Mouse (Mus musculus): ENCODE data around the gene Dicer1. TPM values are rescaled to one million over a fixed set of nuclear protein-coding genes. Genes with fewer than 3 reads are reported as not detected.

The Dicer1 gene
- 33.2 and 37.2 TPM in 2 replicates for polyA plus RNA-seq (2016; fragmentation: Nextera tagmentation; extraction: Ambion mirVana)

- no peaks in the 10 kb centered on the region for H3K9me3 ChIP-seq
- peaks cover 7% of the 10 kb centered on the region for H3K36me3 ChIP-seq
- H3K4me3 ChIP-seq, result peak within 1 kb of the TSS; percentile 94
- under 1% methylated on average over 94 of the region's 94 CpGs for WGBS
- H3K27me3 ChIP-seq (ENCODE audit: insufficient read depth, poor library complexity, severe bottlenecking), result no peaks in the 10 kb centered on the region
- peak within 1 kb of the TSS; percentile 99 for H3K27ac ChIP-seq
- peaks cover 43% of the 10 kb centered on the region for H3K4me1 ChIP-seq
- peak; percentile 97 for DNase-seq (ENCODE audit: low spot score)
Measured at GRCm38 (mm10) chr12:104751814-104752765, at the start of gene Dicer1. Dicer1 (minus strand) TSS chr12:104751952.

GRCm38 (mm10) chr12:104799365-104799764 lies 47.6 kb upstream of the Dicer1 start:
- no peak overlapping the region for H3K27ac ChIP-seq
- no peaks in the 10 kb centered on the region for H3K4me1 ChIP-seq
- DNase-seq (ENCODE audit: low spot score), result no peak
- H3K4me3 ChIP-seq, result no peak overlapping the region
- 85% methylated on average over 3 of the region's 3 CpGs for WGBS
- peaks cover 12% of the 10 kb centered on the region; the same call in 1 of the 2 replicates for H3K9me3 ChIP-seq
- peaks cover 18% of the 10 kb centered on the region; the same call in 1 of the 2 replicates for H3K36me3 ChIP-seq
- H3K27me3 ChIP-seq (ENCODE audit: insufficient read depth, poor library complexity, severe bottlenecking), result peaks cover 4% of the 10 kb centered on the region; the same call in 1 of the 2 replicates

- peaks cover 12% of the 10 kb centered on the region; the same call in 1 of the 2 replicates for H3K9me3 ChIP-seq
- H3K27ac ChIP-seq, result no peak overlapping the region
- H3K4me3 ChIP-seq, result no peak overlapping the region
- no peaks in the 10 kb centered on the region for H3K27me3 ChIP-seq (ENCODE audit: insufficient read depth, poor library complexity, severe bottlenecking)
- no peaks in the 10 kb centered on the region for H3K4me1 ChIP-seq
- peaks cover 18% of the 10 kb centered on the region; the same call in 1 of the 2 replicates for H3K36me3 ChIP-seq
- WGBS, result 91% methylated on average over 6 of the region's 6 CpGs
- DNase-seq (ENCODE audit: low spot score), result no peak
Measured at GRCm38 (mm10) chr12:104797905-104798304, 46.2 kb upstream of the Dicer1 start.

GRCm38 (mm10) chr12:104796635-104797378 lies 45.1 kb upstream of the Dicer1 start:
- Histone ChIP-seq H3K4me3 (no peak overlapping the region), H3K36me3 (peaks cover 18% of the 10 kb centered on the region; the same call in 1 of the 2 replicates), H3K27ac (no peak overlapping the region), H3K9me3 (peaks cover 12% of the 10 kb centered on the region; the same call in 1 of the 2 replicates), H3K4me1 (no peaks in the 10 kb centered on the region), H3K27me3 (ENCODE audit: insufficient read depth, poor library complexity, severe bottlenecking) (no peaks in the 10 kb centered on the region)
- DNase-seq (ENCODE audit: low spot score), result no peak
- 81% methylated on average over 11 of the region's 11 CpGs for WGBS

GRCm38 (mm10) chr12:104794957-104795356 lies 43.2 kb upstream of the Dicer1 start:
- no peak for DNase-seq (ENCODE audit: low spot score)
- no peak overlapping the region for H3K27ac ChIP-seq
- H3K36me3 ChIP-seq, result peaks cover 17% of the 10 kb centered on the region; the same call in 1 of the 2 replicates
- 65% methylated on average over 5 of the region's 5 CpGs for WGBS
- H3K9me3 ChIP-seq, result peaks cover 12% of the 10 kb centered on the region; the same call in 1 of the 2 replicates
- no peaks in the 10 kb centered on the region for H3K27me3 ChIP-seq (ENCODE audit: insufficient read depth, poor library complexity, severe bottlenecking)
- H3K4me1 ChIP-seq, result no peaks in the 10 kb centered on the region
- no peak overlapping the region for H3K4me3 ChIP-seq

- Histone ChIP-seq H3K27me3 (ENCODE audit: insufficient read depth, poor library complexity, severe bottlenecking) (no peaks in the 10 kb centered on the region), H3K4me1 (no peaks in the 10 kb centered on the region), H3K27ac (no peak overlapping the region), H3K4me3 (no peak overlapping the region), H3K9me3 (peaks cover 3% of the 10 kb centered on the region; the same call in 1 of the 2 replicates), H3K36me3 (peaks cover 6% of the 10 kb centered on the region; the same call in 1 of the 2 replicates)
- no peak for DNase-seq (ENCODE audit: low spot score)
- WGBS, result 57% methylated on average over 12 of the region's 12 CpGs
Measured at GRCm38 (mm10) chr12:104793486-104793885, 41.7 kb upstream of the Dicer1 start.

- DNase-seq (ENCODE audit: low spot score), result no peak
- H3K4me1 ChIP-seq, result no peaks in the 10 kb centered on the region
- no peaks in the 10 kb centered on the region for H3K27me3 ChIP-seq (ENCODE audit: insufficient read depth, poor library complexity, severe bottlenecking)
- 0 out of 2 replicates have a peak, but pooled peaks cover 7% of the 10 kb centered on the region for H3K36me3 ChIP-seq
- no peaks in the 10 kb centered on the region for H3K9me3 ChIP-seq
- H3K4me3 ChIP-seq, result no peak overlapping the region
- WGBS, result 89% methylated on average over 1 of the region's 1 CpGs
- H3K27ac ChIP-seq, result no peak overlapping the region
Measured at GRCm38 (mm10) chr12:104777603-104778002, 25.9 kb upstream of the Dicer1 start.

GRCm38 (mm10) chr12:104771941-104772340 lies 20.2 kb upstream of the Dicer1 start:
- no peaks in the 10 kb centered on the region for H3K4me1 ChIP-seq
- H3K36me3 ChIP-seq, result no peaks in the 10 kb centered on the region
- H3K27me3 ChIP-seq (ENCODE audit: insufficient read depth, poor library complexity, severe bottlenecking), result no peaks in the 10 kb centered on the region
- no peak overlapping the region for H3K4me3 ChIP-seq
- 74% methylated on average over 2 of the region's 2 CpGs for WGBS
- no peak overlapping the region for H3K27ac ChIP-seq
- H3K9me3 ChIP-seq, result no peaks in the 10 kb centered on the region
- no peak for DNase-seq (ENCODE audit: low spot score)

- Histone ChIP-seq H3K27ac (no peak overlapping the region), H3K9me3 (no peaks in the 10 kb centered on the region), H3K27me3 (ENCODE audit: insufficient read depth, poor library complexity, severe bottlenecking) (no peaks in the 10 kb centered on the region), H3K4me3 (no peak overlapping the region), H3K36me3 (no peaks in the 10 kb centered on the region), H3K4me1 (no peaks in the 10 kb centered on the region)
- no peak for DNase-seq (ENCODE audit: low spot score)
- WGBS, result 77% methylated on average over 10 of the region's 10 CpGs
Measured at GRCm38 (mm10) chr12:104769201-104769785, 17.5 kb upstream of the Dicer1 start.

GRCm38 (mm10) chr12:104767183-104767582 lies 15.4 kb upstream of the Dicer1 start:
- Histone ChIP-seq H3K27me3 (ENCODE audit: insufficient read depth, poor library complexity, severe bottlenecking) (no peaks in the 10 kb centered on the region), H3K27ac (no peak overlapping the region; the same call in 1 of the 2 replicates), H3K4me3 (no peak overlapping the region), H3K4me1 (no peaks in the 10 kb centered on the region), H3K9me3 (no peaks in the 10 kb centered on the region), H3K36me3 (no peaks in the 10 kb centered on the region)
- WGBS, result 69% methylated on average over 4 of the region's 4 CpGs
- no peak for DNase-seq (ENCODE audit: low spot score)

- DNase-seq (ENCODE audit: low spot score), result no peak
- H3K27ac ChIP-seq, result no peak overlapping the region
- H3K9me3 ChIP-seq, result no peaks in the 10 kb centered on the region
- 81% methylated on average over 7 of the region's 7 CpGs for WGBS
- H3K27me3 ChIP-seq (ENCODE audit: insufficient read depth, poor library complexity, severe bottlenecking), result no peaks in the 10 kb centered on the region
- no peak overlapping the region for H3K4me3 ChIP-seq
- H3K36me3 ChIP-seq, result no peaks in the 10 kb centered on the region
- H3K4me1 ChIP-seq, result no peaks in the 10 kb centered on the region
Measured at GRCm38 (mm10) chr12:104765761-104766160, 14.0 kb upstream of the Dicer1 start.

- no peak for DNase-seq (ENCODE audit: low spot score)
- H3K36me3 ChIP-seq, result no peaks in the 10 kb centered on the region
- no peaks in the 10 kb centered on the region for H3K4me1 ChIP-seq
- H3K9me3 ChIP-seq, result no peaks in the 10 kb centered on the region
- 67% methylated on average over 5 of the region's 5 CpGs for WGBS
- no peaks in the 10 kb centered on the region for H3K27me3 ChIP-seq (ENCODE audit: insufficient read depth, poor library complexity, severe bottlenecking)
- no peak overlapping the region for H3K27ac ChIP-seq
- H3K4me3 ChIP-seq, result no peak overlapping the region
Measured at GRCm38 (mm10) chr12:104765116-104765515, 13.4 kb upstream of the Dicer1 start.
